Mouse (Mus musculus) MEL (cell line): ENCODE data around the gene Cntn4.

ENCODE experiments used
- BHLHE40 ChIP-seq: IDR thresholded peaks from 2 replicates; pipeline ENCODE4 v1.6.1; 2012; ENCODE audit warnings: low read depth, mild to moderate bottlenecking, inconsistent platforms, low read length, improper control_type of control experiment, borderline replicate concordance
- CHD2 ChIP-seq: IDR thresholded peaks from 2 replicates; pipeline ENCODE4 v1.6.1; 2011; ENCODE audit warnings: low read length, improper control_type of control experiment
- CTCF ChIP-seq, 3 experiments: IDR thresholded peaks in 2 of 3; conservative IDR thresholded peaks in 1 of 3; 2 replicates each; pipeline ENCODE4 v1.5.1; 2011 to 2012; ENCODE audit warnings: low read length in 3 of 3, low read depth in 2 of 3, mild to moderate bottlenecking in 2 of 3, improper control_type of control experiment in 1 of 3, inconsistent platforms in 1 of 3, mixed read lengths in 1 of 3, moderate library complexity in 1 of 3; ENCODE audit not compliant: control insufficient read depth in 1 of 3, insufficient read depth in 1 of 3, poor library complexity in 1 of 3, severe bottlenecking in 1 of 3
- MAX ChIP-seq: IDR thresholded peaks from 2 replicates; pipeline ENCODE4 v1.6.1; 2011; ENCODE audit warnings: low read length, improper control_type of control experiment
- MXI1 ChIP-seq: IDR thresholded peaks from 2 replicates; pipeline ENCODE4 v1.6.1; 2011; ENCODE audit warnings: mild to moderate bottlenecking, low read depth, low read length, improper control_type of control experiment
- POLR2AphosphoS2 ChIP-seq: IDR thresholded peaks from 2 replicates; pipeline ENCODE4 v1.6.1; 2011; ENCODE audit warnings: low read length, improper control_type of control experiment
- SMC3 ChIP-seq: IDR thresholded peaks from 2 replicates; pipeline ENCODE4 v1.6.1; 2011; ENCODE audit warnings: low read depth, low read length, improper control_type of control experiment
- ZNF384 ChIP-seq: IDR thresholded peaks from 2 replicates; pipeline ENCODE4 v1.6.1; 2012; ENCODE audit warnings: low read depth, mild to moderate bottlenecking, inconsistent platforms, low read length, improper control_type of control experiment

GRCm38 (mm10) chr6:106283815-106284214 is 606.4 kb downstream of the Cntn4 start:
- no peak for TF ChIP-seq POLR2AphosphoS2
- no peak for TF ChIP-seq BHLHE40
- no peak for TF ChIP-seq ZNF384
- no peak for TF ChIP-seq MXI1
- TF ChIP-seq CTCF (IDR thresholded peaks at IDR 0.05 in 2 of 3, conservative IDR thresholded peaks at IDR 0.05 in 1 of 3; ENCODE audit: control insufficient read depth in 1 of 3, insufficient read depth in 1 of 3, low read depth in 2 of 3, low read length in 3 of 3, poor library complexity in 1 of 3, severe bottlenecking in 1 of 3), result no peak
- TF ChIP-seq SMC3, result no peak
- TF ChIP-seq CHD2, result no peak
- no peak for TF ChIP-seq MAX
